Mouse (Mus musculus): ENCODE measurements around the gene Cubn. TPM values are rescaled to one million over a fixed set of nuclear protein-coding genes. Genes with fewer than 3 reads are reported as not detected.

Gene Cubn
- total RNA-seq, 2 experiments from 2014 or later: 0.02 TPM; not detected in 1

DNA sequence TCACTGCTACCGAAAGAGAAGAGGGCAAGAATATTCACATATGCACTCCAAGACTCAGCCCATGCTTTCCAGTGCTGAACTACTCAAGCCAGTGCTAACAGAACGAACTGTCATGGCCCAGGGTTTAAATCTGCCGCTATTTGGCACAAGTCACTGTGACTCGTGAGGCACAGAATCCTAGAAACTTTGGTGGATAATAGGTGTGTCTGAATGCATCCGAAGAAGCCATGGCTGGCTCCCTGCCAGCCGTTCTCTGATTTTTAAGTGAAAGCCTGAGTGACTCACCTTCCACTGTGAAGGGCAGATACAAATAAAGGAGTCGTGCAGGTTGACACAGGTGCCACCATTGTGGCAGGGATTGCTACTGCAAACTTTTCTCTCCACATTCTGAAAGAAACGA, 5.1 kb downstream of the Cubn start:
- ATAC-seq (ENCODE audit: poor library complexity, severe bottlenecking): no peak

GRCm38 (mm10) chr2:13484566-13484965, 7.0 kb downstream of the Cubn start:
- ATAC-seq (ENCODE audit: poor library complexity, severe bottlenecking): no peak

- no peak for ATAC-seq (ENCODE audit: poor library complexity, severe bottlenecking)
These were observed 10.9 kb downstream of the Cubn start for GRCm38 (mm10) chr2:13480744-13481143.

- no peak for ATAC-seq (ENCODE audit: poor library complexity, severe bottlenecking)
These were observed 12.4 kb downstream of the Cubn start for GRCm38 (mm10) chr2:13479165-13479564.

DNA sequence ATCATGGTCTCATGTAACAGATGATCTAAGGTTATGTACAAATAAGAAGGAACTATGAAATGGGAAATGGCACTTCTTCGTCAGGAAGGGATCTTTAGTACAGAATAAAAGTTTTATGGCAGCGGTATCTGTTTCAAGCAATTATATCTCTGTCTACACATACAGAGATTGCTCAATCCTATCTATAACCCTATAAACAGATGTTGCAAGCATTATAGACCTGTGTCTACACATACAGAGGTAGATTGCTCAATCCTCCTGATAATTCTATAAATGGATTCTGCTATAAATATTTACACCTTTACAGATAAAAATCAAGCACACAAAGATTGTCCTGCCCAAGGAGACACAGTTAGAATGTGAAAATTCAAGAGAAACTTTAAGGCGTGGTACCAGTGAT, 21.5 kb downstream of the Cubn start:
- no peak for ATAC-seq (ENCODE audit: poor library complexity, severe bottlenecking)

DNA sequence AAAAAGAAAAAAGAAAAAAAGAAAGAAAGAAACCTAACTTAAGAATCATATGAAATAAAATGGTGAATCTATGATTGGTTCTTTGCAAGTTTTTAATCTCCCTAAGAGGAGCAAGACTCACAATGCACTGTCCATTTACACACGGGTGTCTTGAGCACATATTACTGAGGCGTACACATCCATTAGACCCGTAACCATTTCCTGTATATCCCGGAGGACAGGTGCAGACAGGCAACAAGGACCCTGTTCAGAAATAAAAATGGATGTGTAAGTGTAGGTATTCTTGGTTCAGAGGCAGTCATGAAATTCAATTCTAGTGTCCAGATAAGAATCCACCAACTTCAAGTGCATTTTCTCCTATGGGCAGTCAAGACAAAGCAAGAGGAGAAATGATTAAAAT, 22.0 kb downstream of the Cubn start:
- no peak for ATAC-seq (ENCODE audit: poor library complexity, severe bottlenecking)

GRCm38 (mm10) chr2:13466685-13467084, 24.9 kb downstream of the Cubn start:
- ATAC-seq (ENCODE audit: poor library complexity, severe bottlenecking): no peak

- no peak for ATAC-seq (ENCODE audit: poor library complexity, severe bottlenecking)
These were observed 33.5 kb downstream of the Cubn start for GRCm38 (mm10) chr2:13458088-13458487.

DNA sequence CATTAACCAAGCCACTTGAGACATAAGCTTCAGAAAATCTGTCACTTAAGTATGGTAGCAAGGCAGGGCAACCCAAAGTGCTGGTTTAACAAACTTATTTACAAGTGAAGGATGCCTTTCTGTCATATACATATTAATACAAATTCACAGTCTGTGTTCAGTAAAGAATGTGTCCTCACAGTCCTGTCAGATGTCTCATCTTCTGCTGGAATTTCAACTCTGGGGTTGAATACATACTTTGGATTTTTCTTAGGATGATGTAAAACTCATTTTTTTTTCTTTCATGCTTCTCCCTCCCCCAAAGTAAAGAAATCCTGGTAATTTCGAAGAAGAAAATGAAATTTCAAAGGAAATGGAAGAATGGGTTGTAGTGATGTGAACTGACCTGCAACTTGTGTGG, 34.8 kb downstream of the Cubn start:
- ATAC-seq (ENCODE audit: poor library complexity, severe bottlenecking): no peak

DNA sequence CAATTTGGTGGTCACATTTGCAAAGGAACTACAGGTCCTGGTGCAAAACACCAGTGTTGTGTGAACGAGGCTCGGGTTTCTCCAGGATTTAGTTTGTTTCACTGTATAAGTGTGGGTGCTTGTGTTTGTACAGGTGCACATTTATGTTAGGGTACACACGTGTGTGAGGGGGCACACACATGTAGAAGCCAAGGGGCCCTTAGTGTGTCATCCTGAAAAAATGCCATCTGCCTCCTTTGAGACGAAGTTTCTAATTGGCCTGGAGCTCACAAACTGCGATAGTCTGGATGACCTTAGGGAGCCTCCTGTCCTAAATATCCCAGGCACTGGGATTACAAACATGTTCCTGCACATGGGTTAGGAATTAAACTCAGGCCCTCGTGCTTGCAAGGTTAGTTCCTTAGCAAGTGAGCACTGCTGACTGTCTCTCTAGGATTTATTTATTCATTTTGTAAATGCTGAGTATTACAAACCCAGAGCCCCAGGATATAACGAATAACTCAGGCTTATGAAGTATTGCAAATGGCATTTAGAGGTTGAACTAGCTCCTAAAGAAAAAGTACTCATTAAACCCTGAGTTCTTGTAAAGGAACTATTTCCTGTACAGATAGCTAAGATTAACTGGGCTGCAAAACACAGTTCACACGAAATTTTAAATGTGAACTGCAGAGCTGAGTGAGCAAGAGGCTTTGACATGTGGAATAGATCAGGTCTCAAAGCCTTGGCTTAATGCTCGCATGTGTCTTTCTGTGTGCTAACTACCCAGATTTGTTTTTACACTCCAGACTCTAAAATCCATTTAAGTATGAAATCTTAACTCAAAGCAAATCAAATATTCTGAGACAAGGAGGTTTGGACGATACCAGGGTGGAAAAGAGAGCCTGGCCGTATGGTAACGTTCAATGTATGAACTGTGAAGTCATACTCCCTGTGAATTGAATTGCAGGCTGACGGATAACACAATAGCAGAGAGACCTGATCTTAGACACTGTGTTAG, 39.8 kb downstream of the Cubn start:
- no peak for ATAC-seq (ENCODE audit: poor library complexity, severe bottlenecking)

DNA sequence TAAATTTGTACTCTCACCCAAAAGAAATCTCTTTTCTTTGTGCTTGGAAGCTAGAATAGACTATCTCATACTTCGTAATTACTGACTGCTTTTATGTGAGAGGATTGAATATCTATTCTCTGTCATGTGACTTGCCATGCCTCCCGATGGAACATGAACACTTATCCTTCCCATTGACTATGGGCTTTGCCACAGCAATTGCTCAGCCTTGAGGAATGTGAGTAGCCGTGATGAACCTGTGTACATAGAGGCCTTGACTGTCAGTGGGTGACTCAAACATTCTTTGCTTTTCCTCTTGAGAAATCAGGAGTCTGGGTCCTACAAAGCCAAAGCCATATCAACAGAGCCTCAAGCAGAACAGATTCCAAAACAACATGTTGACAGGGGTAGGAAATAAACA, 40.7 kb downstream of the Cubn start:
- ATAC-seq (ENCODE audit: poor library complexity, severe bottlenecking): no peak

DNA sequence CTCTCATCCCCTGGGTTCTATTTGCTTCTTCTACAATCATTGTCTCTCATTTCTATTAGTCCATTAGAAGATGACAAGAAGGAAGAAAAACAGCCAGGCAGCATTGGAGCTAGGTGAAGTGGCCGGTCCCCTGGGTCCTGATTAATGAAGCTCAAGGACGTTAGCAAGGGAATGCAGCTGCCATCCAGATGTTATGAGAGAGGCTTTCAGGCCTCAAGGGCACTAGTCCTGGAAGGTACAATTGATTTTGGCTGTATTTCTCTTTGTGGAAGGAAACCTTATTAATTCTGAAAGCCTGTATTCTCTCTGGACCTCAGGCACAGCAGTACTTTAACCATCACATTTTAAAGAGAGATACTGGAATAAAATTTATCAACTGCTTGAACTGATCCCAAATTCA, 41.1 kb downstream of the Cubn start:
- ATAC-seq (ENCODE audit: poor library complexity, severe bottlenecking): no peak

- no peak for ATAC-seq (ENCODE audit: poor library complexity, severe bottlenecking)
These were observed 46.5 kb downstream of the Cubn start for GRCm38 (mm10) chr2:13445156-13445555.

- ATAC-seq (ENCODE audit: poor library complexity, severe bottlenecking): peak; percentile 76
These were observed 52.6 kb downstream of the Cubn start for GRCm38 (mm10) chr2:13438983-13439382.

DNA sequence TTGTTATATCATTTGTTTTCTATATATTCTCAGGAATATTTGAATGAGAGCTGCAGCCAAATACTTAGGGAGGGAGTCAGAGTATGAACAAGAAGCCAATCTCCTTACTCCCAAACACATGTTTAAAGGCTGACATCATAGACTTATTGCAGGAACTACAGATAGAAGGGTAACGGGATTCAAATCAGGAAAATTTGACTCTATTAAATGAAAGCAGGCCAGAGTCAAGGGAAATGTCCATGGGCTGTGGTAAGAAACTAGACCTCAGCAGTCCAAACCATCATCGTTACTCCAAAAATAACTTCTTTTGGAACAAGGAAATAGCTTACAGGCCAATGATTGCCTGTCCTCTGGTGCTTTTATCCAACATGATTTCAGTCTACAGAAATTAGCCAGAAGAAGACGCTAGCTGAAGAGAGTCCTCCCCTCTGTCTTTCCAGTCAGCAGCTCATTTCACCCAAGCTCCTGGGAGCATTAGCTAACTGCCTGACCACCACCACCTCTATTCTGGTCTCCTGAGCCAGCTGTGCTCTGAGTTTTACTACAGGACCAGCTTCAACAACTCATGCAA, 53.3 kb downstream of the Cubn start:
- ATAC-seq (ENCODE audit: poor library complexity, severe bottlenecking): no peak

DNA sequence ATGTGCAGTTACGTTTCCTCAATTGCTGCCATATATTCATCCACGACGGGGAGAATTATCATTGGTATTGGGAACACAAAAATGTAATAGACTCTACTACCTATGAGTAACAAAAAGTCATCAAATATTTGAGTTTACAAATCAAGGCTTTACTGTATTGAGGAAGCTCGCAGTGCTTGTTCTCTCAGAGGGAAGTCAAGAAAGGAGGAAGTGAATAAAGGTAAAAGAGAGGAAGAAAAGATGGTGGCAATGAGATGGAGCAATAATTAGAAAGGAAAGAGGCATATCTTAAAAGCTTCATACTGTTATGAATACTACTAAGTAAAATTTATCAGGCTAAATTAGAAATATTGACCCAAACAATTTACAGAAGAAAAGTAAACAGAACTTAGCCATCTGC, 59.6 kb downstream of the Cubn start:
- ATAC-seq (ENCODE audit: poor library complexity, severe bottlenecking): peak; percentile 95

DNA sequence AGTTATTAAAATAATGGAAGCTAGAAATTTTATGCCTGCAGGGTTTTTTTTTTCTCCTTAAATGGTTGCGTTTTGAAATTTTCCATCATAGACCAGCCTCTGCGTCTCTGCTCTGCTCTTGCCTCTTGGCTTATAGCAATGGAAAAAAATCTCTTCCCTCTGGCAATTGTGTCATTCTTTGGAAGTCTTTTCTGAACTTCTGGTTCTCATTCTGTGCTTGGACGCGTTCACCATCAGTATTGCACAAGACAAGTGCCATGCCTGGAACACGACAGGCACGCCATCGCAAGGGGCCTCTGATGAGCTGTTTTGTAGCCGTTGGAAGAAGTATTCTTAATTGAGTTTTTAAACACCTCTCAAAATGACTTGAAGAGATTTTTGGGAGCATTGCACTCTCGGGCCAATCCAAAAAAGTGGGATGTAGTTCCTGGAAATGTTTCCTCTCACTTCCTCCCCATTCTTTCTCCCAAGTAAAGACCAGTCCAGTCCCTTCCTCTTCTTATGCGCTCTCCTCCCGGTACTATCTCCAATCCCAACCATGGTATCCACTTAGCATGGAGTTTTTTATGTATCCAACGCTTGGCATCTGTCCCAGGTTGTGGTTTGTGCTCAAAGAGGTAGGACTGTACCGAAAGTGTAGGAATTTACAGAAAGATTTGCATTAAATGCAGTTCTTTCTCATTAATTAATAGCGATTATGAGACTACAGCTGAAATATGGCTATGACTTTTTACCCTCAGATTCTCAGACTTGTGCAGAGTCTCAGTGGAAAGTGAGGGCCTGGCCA, 69.4 kb downstream of the Cubn start:
- no peak for ATAC-seq (ENCODE audit: poor library complexity, severe bottlenecking)

- ATAC-seq (ENCODE audit: poor library complexity, severe bottlenecking): peak; percentile 61
These were observed 74.7 kb downstream of the Cubn start for GRCm38 (mm10) chr2:13416765-13417524.

DNA sequence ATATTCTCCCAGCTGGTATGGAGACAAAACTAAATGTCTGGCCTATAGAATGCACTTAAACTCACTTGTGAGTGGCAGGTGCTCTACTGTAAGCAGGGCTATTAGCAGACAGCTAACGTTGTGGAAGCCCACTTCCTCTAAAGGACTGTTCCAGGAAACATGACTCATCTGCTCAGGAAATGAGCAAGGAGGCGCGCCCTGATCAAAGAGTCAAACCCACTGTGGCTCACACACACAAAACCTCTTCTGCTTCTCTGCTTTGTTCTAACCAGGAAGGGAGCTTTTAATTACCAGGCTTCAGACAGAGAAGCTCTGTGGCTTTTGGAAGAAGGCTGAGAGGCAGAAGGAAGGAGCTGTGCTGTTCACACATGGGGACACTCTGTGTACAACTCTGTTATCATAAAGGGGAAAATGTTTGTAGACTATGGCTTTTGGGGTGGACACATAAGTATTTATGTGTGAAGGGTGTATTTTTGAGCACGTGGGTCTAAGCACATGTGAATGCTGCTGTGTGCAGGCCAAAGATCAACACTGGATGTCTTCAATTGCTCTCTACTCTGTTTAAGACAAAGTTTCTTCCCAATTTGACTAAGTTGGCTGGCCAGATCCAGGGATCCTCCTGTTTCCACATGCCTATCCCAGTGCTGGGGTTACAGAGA, 78.0 kb downstream of the Cubn start:
- peak; percentile 86 for ATAC-seq (ENCODE audit: poor library complexity, severe bottlenecking)

DNA sequence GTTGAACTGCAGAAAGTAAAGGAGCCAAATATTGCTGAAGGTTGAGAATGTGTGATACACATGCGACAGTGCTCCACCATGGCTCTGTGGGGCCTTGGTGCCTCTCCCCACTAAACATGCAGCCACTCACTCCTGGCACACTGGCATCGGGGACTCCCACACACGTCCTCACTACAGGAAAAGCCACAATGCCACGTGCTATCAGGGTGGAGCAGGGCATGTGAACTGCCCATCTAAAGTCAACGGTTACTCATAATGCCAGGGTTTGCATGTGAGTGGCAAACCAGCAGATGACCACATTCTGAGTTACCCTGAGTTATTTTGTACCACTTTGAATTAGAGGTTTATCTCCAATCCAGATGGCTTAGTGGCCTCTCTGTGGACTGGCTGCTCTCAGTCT, 81.0 kb downstream of the Cubn start:
- 0 out of 2 replicates have a peak, but pooled peaks have one; percentile 4 for ATAC-seq (ENCODE audit: poor library complexity, severe bottlenecking)

Data from megakaryocyte, adult 5-6 weeks (primary cell).